Comparison of ENCODE assay signal across 10 mouse cellular contexts in genomic region chr3:149326664-149327063, GRCm38 (mm10).
DNase-seq lines count a peak whose midpoint lies in the region; ATAC-seq and TF ChIP-seq lines count a peak whose summit lies in the region.
"Had no signal": no experiment of that assay in that cellular context is flagged by ENCODE, and none has a peak within 500 bp of the region (broad histone marks: within the 10 kb centered on the region; RNA-seq: fewer than 3 reads in every experiment).

No protein-coding gene starts in this region.

- TF ChIP-seq RAD21 in MEL (IDR thresholded peaks at IDR 0.05; ENCODE audit: low read depth, low read length), result no peak

- TF ChIP-seq POLR2A in MEL (IDR thresholded peaks at IDR 0.05; ENCODE audit: control insufficient read depth in 1 of 2, insufficient read depth in 1 of 2, low read depth in 1 of 2, low read length in 2 of 2, poor library complexity in 1 of 2), result no peak

- no peak overlapping the region for H3K9ac ChIP-seq in MEL (ENCODE audit: control insufficient read depth, low read depth, low read length, poor library complexity, severe bottlenecking)
- no peak overlapping the region for H3K9ac ChIP-seq in midbrain, embryonic 15.5 days
- H3K9ac ChIP-seq: forebrain, embryonic 13.5 days; neural tube, embryonic 12.5 days had no signal

- H3K27ac ChIP-seq in MEL (ENCODE audit: control insufficient read depth, low read depth, low read length), result no peak overlapping the region
- H3K27ac ChIP-seq in midbrain, embryonic 15.5 days, result no peak overlapping the region
- H3K27ac ChIP-seq: forebrain, embryonic 13.5 days; neural tube, embryonic 12.5 days had no signal

- H3K9me3 ChIP-seq in MEL (replicated peaks; ENCODE audit: insufficient read depth, low read length), result no peaks in the 10 kb centered on the region
- H3K9me3 ChIP-seq in midbrain, embryonic 15.5 days, result no peaks in the 10 kb centered on the region
- H3K9me3 ChIP-seq: forebrain, embryonic 13.5 days; neural tube, embryonic 12.5 days had no signal

- H3K27me3 ChIP-seq in MEL (ENCODE audit: control insufficient read depth in 1 of 2, insufficient read depth in 2 of 2, low read length in 2 of 2), result no peaks in the 10 kb centered on the region
- H3K27me3 ChIP-seq in midbrain, embryonic 15.5 days (replicated peaks), result no peaks in the 10 kb centered on the region
- H3K27me3 ChIP-seq: forebrain, embryonic 13.5 days; neural tube, embryonic 12.5 days had no signal

- no peak for TF ChIP-seq CTCF in MEL (IDR thresholded peaks at IDR 0.05 in 2 of 3, conservative IDR thresholded peaks at IDR 0.05 in 1 of 3; ENCODE audit: control insufficient read depth in 1 of 3, insufficient read depth in 1 of 3, low read depth in 2 of 3, low read length in 3 of 3, poor library complexity in 1 of 3, severe bottlenecking in 1 of 3)

- H3K4me1 ChIP-seq in MEL (ENCODE audit: control insufficient read depth in 1 of 2, insufficient read depth in 2 of 2, low read length in 2 of 2), result no peaks in the 10 kb centered on the region
- H3K4me1 ChIP-seq in midbrain, embryonic 15.5 days, result peaks cover 6% of the 10 kb centered on the region

- ATAC-seq in megakaryocyte progenitor cell, adult 5-6 weeks (replicated peaks; ENCODE audit: poor library complexity), result peak; percentile 92
- no peak for ATAC-seq in midbrain, embryonic 15.5 days (replicated peaks)
- ATAC-seq in erythroblast, adult 5-6 weeks (replicated peaks; ENCODE audit: low FRiP score, poor library complexity, severe bottlenecking), result no peak
- ATAC-seq: forebrain, embryonic 13.5 days had no signal

- DNase-seq in adrenal gland, adult 8-10 months, result peak; percentile 47
- no peak for DNase-seq in adrenal gland, adult 18-20 months (ENCODE audit: low spot score in 2 of 2)
- peak; percentile 7 for DNase-seq in MEL (ENCODE audit: low read depth, low spot score)
- peak; percentile 34 to 45 for DNase-seq in kidney, adult 8-10 months
- no peak for DNase-seq in ovary, adult 18-20 months (ENCODE audit: low spot score)

- peak overlapping the region in 1 of 2 experiments; percentile 9; a peak in 1 of 4 replicates for H3K4me3 ChIP-seq in MEL (ENCODE audit: control insufficient read depth in 1 of 2, insufficient read depth in 1 of 2, low read depth in 2 of 2, low read length in 2 of 2)
- H3K4me3 ChIP-seq in midbrain, embryonic 15.5 days, result no peak overlapping the region
- H3K4me3 ChIP-seq: forebrain, embryonic 13.5 days; neural tube, embryonic 12.5 days had no signal

- 79% methylated on average over 5 of the region's 5 CpGs for WGBS in midbrain, embryonic 15.5 days

- no peak overlapping the region for H3K4me2 ChIP-seq in midbrain, embryonic 15.5 days
- H3K4me2 ChIP-seq: forebrain, embryonic 13.5 days; neural tube, embryonic 12.5 days had no signal

- no peaks in the 10 kb centered on the region for H3K79me2 ChIP-seq in MEL (ENCODE audit: control insufficient read depth, insufficient read depth, low read length, poor library complexity)

- H3K36me3 ChIP-seq in MEL (ENCODE audit: control insufficient read depth in 1 of 2, insufficient read depth in 2 of 2, low read length in 2 of 2), result no peaks in the 10 kb centered on the region
- no peaks in the 10 kb centered on the region for H3K36me3 ChIP-seq in midbrain, embryonic 15.5 days (replicated peaks)
- H3K36me3 ChIP-seq: neural tube, embryonic 12.5 days had no signal

- TF ChIP-seq EP300 in MEL (IDR thresholded peaks at IDR 0.05; ENCODE audit: low read depth in 1 of 2, low read length in 2 of 2), result no peak

TF ChIP-seq in MEL, 35 proteins besides CTCF, POLR2A, EP300 and RAD21:
- no peak for TF ChIP-seq ZNF384 (IDR thresholded peaks at IDR 0.05; ENCODE audit: low read depth, low read length)
- TF ChIP-seq HCFC1 (IDR thresholded peaks at IDR 0.05; ENCODE audit: low read depth, low read length), result no peak
- TF ChIP-seq GATA1 (IDR thresholded peaks at IDR 0.05; ENCODE audit: low read depth, low read length), result no peak
- TF ChIP-seq MAX (IDR thresholded peaks at IDR 0.05; ENCODE audit: low read length), result no peak
- no peak for TF ChIP-seq SIN3A (IDR thresholded peaks at IDR 0.05; ENCODE audit: low read length)
- no peak for TF ChIP-seq E2F4 (IDR thresholded peaks at IDR 0.05; ENCODE audit: borderline replicate concordance, low read depth, low read length)
- no peak for TF ChIP-seq BHLHE40 (IDR thresholded peaks at IDR 0.05; ENCODE audit: borderline replicate concordance, low read depth, low read length)
- TF ChIP-seq CHD2 (IDR thresholded peaks at IDR 0.05; ENCODE audit: low read length), result no peak
- no peak for TF ChIP-seq ZKSCAN1 (IDR thresholded peaks at IDR 0.05; ENCODE audit: low read depth, low read length)
- no peak for TF ChIP-seq MYB (IDR thresholded peaks at IDR 0.05; ENCODE audit: low read depth, low read length)
- no peak for TF ChIP-seq TBP (IDR thresholded peaks at IDR 0.05; ENCODE audit: low read depth, low read length)
- no peak for TF ChIP-seq JUND (IDR thresholded peaks at IDR 0.05; ENCODE audit: low read depth, low read length)
- no peak for TF ChIP-seq ZC3H11A (IDR thresholded peaks at IDR 0.05; ENCODE audit: low read depth, low read length)

Comparison
In these comparisons a context has a peak if more than half of its experiments do, and no peak if none do; other contexts are left out.
1. DNase-seq: peak in adrenal gland, adult 8-10 months (single experiment), MEL (single experiment) and kidney, adult 8-10 months (2 of 2); none in adrenal gland, adult 18-20 months (0 of 2) and ovary, adult 18-20 months (single experiment).